Mouse (Mus musculus): ENCODE data around the gene Gabarap. TPM values are rescaled to one million over a fixed set of nuclear protein-coding genes. Genes with fewer than 3 reads are reported as not detected.

Gene Gabarap
- polyA plus RNA-seq, 1 experiment = 663 TPM

- H3K27ac ChIP-seq (replicated peaks; ENCODE audit: low read depth, low read length) = no peak overlapping the region
- no peak overlapping the region for H3K4me3 ChIP-seq (ENCODE audit: insufficient read depth, low read depth, low read length)
- H3K4me1 ChIP-seq (ENCODE audit: control insufficient read depth, insufficient read depth, insufficient read length, low read length) = no peaks in the 10 kb centered on the region
Observed at GRCm38 (mm10) chr11:70030651-70031320, 39.8 kb downstream of the Gabarap start.

DNA sequence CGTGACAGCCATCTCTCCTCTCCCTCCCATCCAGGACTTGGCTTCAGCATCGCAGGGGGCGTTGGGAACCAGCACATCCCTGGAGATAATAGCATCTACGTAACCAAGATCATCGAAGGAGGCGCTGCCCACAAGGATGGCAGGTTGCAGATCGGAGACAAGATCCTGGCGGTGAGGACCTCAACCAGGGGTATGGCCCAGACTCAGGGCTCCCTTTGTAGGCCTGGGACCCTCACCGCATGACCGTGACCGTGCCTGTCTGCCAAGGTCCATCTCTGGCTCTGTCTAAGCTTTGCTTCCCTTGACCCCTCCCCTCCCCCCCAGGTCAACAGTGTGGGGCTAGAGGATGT lies 40.4 kb downstream of the Gabarap start:
- Histone ChIP-seq H3K4me1 (ENCODE audit: control insufficient read depth, insufficient read depth, insufficient read length, low read length) (no peaks in the 10 kb centered on the region), H3K4me3 (ENCODE audit: insufficient read depth, low read depth, low read length) (no peak overlapping the region)

GRCm38 (mm10) chr11:70038174-70038573 lies 47.2 kb downstream of the Gabarap start:
- no peak overlapping the region for H3K4me3 ChIP-seq (ENCODE audit: insufficient read depth, low read depth, low read length)
- peak overlapping the region; percentile 40; the same call in 1 of the 2 replicates for H3K27ac ChIP-seq (replicated peaks; ENCODE audit: low read depth, low read length)
- H3K4me1 ChIP-seq (ENCODE audit: control insufficient read depth, insufficient read depth, insufficient read length, low read length) = no peaks in the 10 kb centered on the region

More for the DNA sequence above, 40.4 kb downstream of the Gabarap start:
- no peak overlapping the region for H3K27ac ChIP-seq (replicated peaks; ENCODE audit: low read depth, low read length)

GRCm38 (mm10) chr11:70039631-70040030 lies 48.7 kb downstream of the Gabarap start:
- Histone ChIP-seq H3K4me1 (ENCODE audit: control insufficient read depth, insufficient read depth, insufficient read length, low read length) (no peaks in the 10 kb centered on the region), H3K4me3 (ENCODE audit: insufficient read depth, low read depth, low read length) (no peak overlapping the region), H3K27ac (replicated peaks; ENCODE audit: low read depth, low read length) (no peak overlapping the region)

- Histone ChIP-seq H3K27ac (replicated peaks; ENCODE audit: low read depth, low read length) (no peak overlapping the region), H3K4me1 (ENCODE audit: control insufficient read depth, insufficient read depth, insufficient read length, low read length) (no peaks in the 10 kb centered on the region), H3K4me3 (ENCODE audit: insufficient read depth, low read depth, low read length) (no peak overlapping the region)
Observed at GRCm38 (mm10) chr11:70040184-70040583, 49.2 kb downstream of the Gabarap start.

DNA sequence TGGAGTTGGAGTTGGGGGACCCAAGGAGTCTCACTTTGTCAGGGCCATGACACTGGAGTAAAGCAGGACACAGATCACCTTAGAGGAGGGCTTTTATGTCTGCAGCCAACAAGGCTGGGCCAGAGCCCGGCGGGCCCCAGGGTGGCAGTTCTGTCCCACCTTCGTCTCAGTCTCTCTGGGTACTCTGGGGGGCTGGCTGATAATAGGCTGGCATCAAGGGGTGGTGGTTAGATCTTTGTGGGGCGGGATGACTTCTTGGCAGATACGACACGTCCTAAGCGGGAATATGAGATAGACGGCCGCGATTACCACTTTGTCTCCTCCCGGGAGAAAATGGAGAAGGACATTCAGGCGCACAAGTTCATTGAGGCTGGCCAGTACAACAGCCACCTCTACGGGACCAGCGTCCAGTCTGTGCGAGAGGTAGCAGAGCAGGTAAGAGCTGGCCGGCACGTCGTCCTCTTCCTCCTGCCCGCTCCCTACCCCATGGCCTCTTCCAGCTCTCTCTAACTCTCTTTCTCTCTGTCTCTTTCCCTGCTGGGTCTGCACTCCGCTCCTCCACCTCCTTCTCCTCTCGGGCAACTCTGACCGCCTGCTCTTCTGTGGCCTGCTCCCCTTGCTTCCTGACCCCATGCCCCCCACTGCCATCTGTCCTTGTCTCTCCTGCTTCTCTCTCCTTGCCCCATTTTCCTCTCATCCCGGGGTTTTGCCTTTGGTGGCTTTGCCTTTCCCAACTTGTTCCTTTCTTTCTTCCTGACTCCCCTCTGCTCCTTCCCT lies 51.6 kb downstream of the Gabarap start:
- no peak overlapping the region for H3K4me3 ChIP-seq (ENCODE audit: insufficient read depth, low read depth, low read length)
- H3K4me1 ChIP-seq (ENCODE audit: control insufficient read depth, insufficient read depth, insufficient read length, low read length) = no peaks in the 10 kb centered on the region

GRCm38 (mm10) chr11:70043665-70044064 lies 52.7 kb downstream of the Gabarap start:
- Histone ChIP-seq H3K27ac (replicated peaks; ENCODE audit: low read depth, low read length) (no peak overlapping the region), H3K4me3 (ENCODE audit: insufficient read depth, low read depth, low read length) (no peak overlapping the region), H3K4me1 (ENCODE audit: control insufficient read depth, insufficient read depth, insufficient read length, low read length) (no peaks in the 10 kb centered on the region)

More for the DNA sequence above, 51.6 kb downstream of the Gabarap start:
- no peak overlapping the region for H3K27ac ChIP-seq (replicated peaks; ENCODE audit: low read depth, low read length)

Other genes starting within 250 kb of the Gabarap start
- 10.4 and 16.5 TPM in 2 replicates for gene Polr2a, start 232.5 kb upstream of the Gabarap start, polyA plus RNA-seq (2012; ENCODE audit: insufficient read depth, insufficient read length, missing spikeins)
- not detected in 2 replicates for gene Slc35g3, start 229.2 kb upstream of the Gabarap start, polyA plus RNA-seq (2012; ENCODE audit: insufficient read depth, insufficient read length, missing spikeins)
- 17.2 and 23.6 TPM in 2 replicates for gene Zbtb4, start 225.2 kb upstream of the Gabarap start, polyA plus RNA-seq (2012; ENCODE audit: insufficient read depth, insufficient read length, missing spikeins)
- 1.7 and 2.4 TPM in 2 replicates for gene Chrnb1, start 195.2 kb upstream of the Gabarap start, polyA plus RNA-seq (2012; ENCODE audit: insufficient read depth, insufficient read length, missing spikeins)
- 5.6 and 7.5 TPM in 2 replicates for gene Fgf11, start 189.3 kb upstream of the Gabarap start, polyA plus RNA-seq (2012; ENCODE audit: insufficient read depth, insufficient read length, missing spikeins)
- gene Tmem102, start 185.5 kb upstream of the Gabarap start, polyA plus RNA-seq (2012; ENCODE audit: insufficient read depth, insufficient read length, missing spikeins) = 1.2 TPM in 1 of 2 replicates, not detected in the other
- gene Gm39566, start 175.8 kb upstream of the Gabarap start, polyA plus RNA-seq (2012; ENCODE audit: insufficient read depth, insufficient read length, missing spikeins) = not detected in 2 replicates
- not detected in 2 replicates for gene Spem2, start 172.7 kb upstream of the Gabarap start, polyA plus RNA-seq (2012; ENCODE audit: insufficient read depth, insufficient read length, missing spikeins)
- not detected in 2 replicates for gene Spem1, start 169.0 kb upstream of the Gabarap start, polyA plus RNA-seq (2012; ENCODE audit: insufficient read depth, insufficient read length, missing spikeins)
- gene Nlgn2, start 153.4 kb upstream of the Gabarap start, polyA plus RNA-seq (2012; ENCODE audit: insufficient read depth, insufficient read length, missing spikeins) = 1.8 and 2.7 TPM in 2 replicates
- 206 and 248 TPM in 2 replicates for gene Tmem256, start 152.6 kb upstream of the Gabarap start, polyA plus RNA-seq (2012; ENCODE audit: insufficient read depth, insufficient read length, missing spikeins)
- gene Plscr3, start 144.8 kb upstream of the Gabarap start, polyA plus RNA-seq (2012; ENCODE audit: insufficient read depth, insufficient read length, missing spikeins) = 18.7 TPM in 2 replicates
- not detected in 2 replicates for gene Tnk1, start 132.4 kb upstream of the Gabarap start, polyA plus RNA-seq (2012; ENCODE audit: insufficient read depth, insufficient read length, missing spikeins)
- not detected in 2 replicates for gene Tmem95, start 113.1 kb upstream of the Gabarap start, polyA plus RNA-seq (2012; ENCODE audit: insufficient read depth, insufficient read length, missing spikeins)
- 2.5 and 3.3 TPM in 2 replicates for gene Kctd11, start 109.7 kb upstream of the Gabarap start, polyA plus RNA-seq (2012; ENCODE audit: insufficient read depth, insufficient read length, missing spikeins)
- gene Acap1, start 95.6 kb upstream of the Gabarap start, polyA plus RNA-seq (2012; ENCODE audit: insufficient read depth, insufficient read length, missing spikeins) = not detected in 2 replicates
- gene 2810408A11Rik, start 90.2 kb upstream of the Gabarap start, polyA plus RNA-seq (2012; ENCODE audit: insufficient read depth, insufficient read length, missing spikeins) = 3.2 TPM in 1 of 2 replicates, not detected in the other
- gene Neurl4, start 90.1 kb upstream of the Gabarap start, polyA plus RNA-seq (2012; ENCODE audit: insufficient read depth, insufficient read length, missing spikeins) = 16.9 and 18.4 TPM in 2 replicates
- gene Gps2, start 77.3 kb upstream of the Gabarap start, polyA plus RNA-seq (2012; ENCODE audit: insufficient read depth, insufficient read length, missing spikeins) = 23.6 and 24.3 TPM in 2 replicates
- 424 and 439 TPM in 2 replicates for gene Eif5a, start 69.2 kb upstream of the Gabarap start, polyA plus RNA-seq (2012; ENCODE audit: insufficient read depth, insufficient read length, missing spikeins)
- 37.9 and 76.4 TPM in 2 replicates for gene Ybx2, start 55.3 kb upstream of the Gabarap start, polyA plus RNA-seq (2012; ENCODE audit: insufficient read depth, insufficient read length, missing spikeins)
- gene Slc2a4, start 43.0 kb upstream of the Gabarap start, polyA plus RNA-seq (2012; ENCODE audit: insufficient read depth, insufficient read length, missing spikeins) = 466 and 489 TPM in 2 replicates
- not detected in 2 replicates for gene Cldn7, start 26.4 kb upstream of the Gabarap start, polyA plus RNA-seq (2012; ENCODE audit: insufficient read depth, insufficient read length, missing spikeins)
- 82.4 and 122 TPM in 2 replicates for gene Ctdnep1, start 10.0 kb upstream of the Gabarap start, polyA plus RNA-seq (2012; ENCODE audit: insufficient read depth, insufficient read length, missing spikeins)
- 66.7 and 78.0 TPM in 2 replicates for gene Elp5, start 8.6 kb upstream of the Gabarap start, polyA plus RNA-seq (2012; ENCODE audit: insufficient read depth, insufficient read length, missing spikeins)
- 24.2 and 26.4 TPM in 2 replicates for gene Phf23, start 4.6 kb downstream of the Gabarap start, polyA plus RNA-seq (2012; ENCODE audit: insufficient read depth, insufficient read length, missing spikeins)
- gene Dvl2, start 9.5 kb downstream of the Gabarap start, polyA plus RNA-seq (2012; ENCODE audit: insufficient read depth, insufficient read length, missing spikeins) = 2.6 and 4.9 TPM in 2 replicates
- gene Acadvl, start 24.3 kb downstream of the Gabarap start, polyA plus RNA-seq (2012; ENCODE audit: insufficient read depth, insufficient read length, missing spikeins) = 1,981 and 2,287 TPM in 2 replicates
- 2.4 and 2.7 TPM in 2 replicates for gene Dlg4, start 25.8 kb downstream of the Gabarap start, polyA plus RNA-seq (2012; ENCODE audit: insufficient read depth, insufficient read length, missing spikeins)
- 0.87 TPM in 1 of 2 replicates, not detected in the other for gene Asgr1, start 62.9 kb downstream of the Gabarap start, polyA plus RNA-seq (2012; ENCODE audit: insufficient read depth, insufficient read length, missing spikeins)
- gene Asgr2, start 101.5 kb downstream of the Gabarap start, polyA plus RNA-seq (2012; ENCODE audit: insufficient read depth, insufficient read length, missing spikeins) = not detected in 2 replicates
- gene Mgl2, start 139.2 kb downstream of the Gabarap start, polyA plus RNA-seq (2012; ENCODE audit: insufficient read depth, insufficient read length, missing spikeins) = 13.1 and 16.8 TPM in 2 replicates
- gene Clec10a, start 165.1 kb downstream of the Gabarap start, polyA plus RNA-seq (2012; ENCODE audit: insufficient read depth, insufficient read length, missing spikeins) = 8.7 and 15.9 TPM in 2 replicates
- gene Slc16a11, start 221.6 kb downstream of the Gabarap start, polyA plus RNA-seq (2012; ENCODE audit: insufficient read depth, insufficient read length, missing spikeins) = not detected in 2 replicates
- 0.67 and 2.2 TPM in 2 replicates for gene Slc16a13, start 229.9 kb downstream of the Gabarap start, polyA plus RNA-seq (2012; ENCODE audit: insufficient read depth, insufficient read length, missing spikeins)
- gene Bcl6b, start 238.7 kb downstream of the Gabarap start, polyA plus RNA-seq (2012; ENCODE audit: insufficient read depth, insufficient read length, missing spikeins) = 7.0 and 13.4 TPM in 2 replicates
- gene 0610010K14Rik, start 246.8 kb downstream of the Gabarap start, polyA plus RNA-seq (2012; ENCODE audit: insufficient read depth, insufficient read length, missing spikeins) = 28.7 and 40.6 TPM in 2 replicates
- gene Gm21988, start 248.7 kb downstream of the Gabarap start, polyA plus RNA-seq (2012; ENCODE audit: insufficient read depth, insufficient read length, missing spikeins) = 4.0 and 4.8 TPM in 2 replicates
- 214 and 232 TPM in 2 replicates for gene Rnasek, start 248.7 kb downstream of the Gabarap start, polyA plus RNA-seq (2012; ENCODE audit: insufficient read depth, insufficient read length, missing spikeins)

All from brown adipose tissue, adult 24 weeks (tissue).